Mouse (Mus musculus) kidney, postnatal 10 days (tissue): Measurements from ENCODE around the gene Nacad.
A peak's percentile ranks its signal among the peaks of the same experiment; 100 is the strongest.
"Not testable (repeated sequence)": the region's sequence is repeated elsewhere in the genome, so short reads cannot be mapped to it uniquely, and the experiment has no call there.

Experiments
- DNase-seq: peaks from one replicate; pipeline ENCODE4 v3.0.0; 2021; ENCODE audit warnings: mixed read lengths

Nacad gene

GRCm38 (mm10) chr11:6605491-6606399, at the start of gene Nacad:
Gene Nacad, minus strand, starts transcription at chr11:6606053.
- peak; percentile 55 for DNase-seq

GRCm38 (mm10) chr11:6654903-6655302, 49.0 kb upstream of the Nacad start:
- peak; percentile 91 for DNase-seq

GRCm38 (mm10) chr11:6652978-6653377, 47.1 kb upstream of the Nacad start:
- DNase-seq = not testable (repeated sequence)

- no peak for DNase-seq
These were observed 44.7 kb upstream of the Nacad start for GRCm38 (mm10) chr11:6650519-6650918.

- DNase-seq = no peak
These were observed 42.2 kb upstream of the Nacad start for GRCm38 (mm10) chr11:6647831-6648724.

GRCm38 (mm10) chr11:6644566-6644965, 38.7 kb upstream of the Nacad start:
- DNase-seq = no peak

- no peak for DNase-seq
These were observed 33.2 kb upstream of the Nacad start for GRCm38 (mm10) chr11:6639072-6639471.

- DNase-seq = no peak
These were observed 32.7 kb upstream of the Nacad start, which contains the start of gene Wap for GRCm38 (mm10) chr11:6638537-6638936. Gene Wap, minus strand, starts transcription at chr11:6638637.

GRCm38 (mm10) chr11:6636150-6636549, 30.3 kb upstream of the Nacad start:
- no peak for DNase-seq

- no peak for DNase-seq
These were observed 23.8 kb upstream of the Nacad start for GRCm38 (mm10) chr11:6629655-6630054.

- peak; percentile 71 for DNase-seq
These were observed 22.7 kb upstream of the Nacad start for GRCm38 (mm10) chr11:6628568-6628967.

- no peak for DNase-seq
These were observed 21.9 kb upstream of the Nacad start for GRCm38 (mm10) chr11:6627731-6628130.

GRCm38 (mm10) chr11:6626388-6626772, 20.5 kb upstream of the Nacad start:
- no peak for DNase-seq

- peak; percentile 97 for DNase-seq
These were observed 19.9 kb upstream of the Nacad start, which contains the start of gene Tbrg4 for GRCm38 (mm10) chr11:6625478-6626387. Gene Tbrg4, minus strand, starts transcription at chr11:6626067.

- no peak for DNase-seq
These were observed 18.9 kb upstream of the Nacad start for GRCm38 (mm10) chr11:6624619-6625382.

GRCm38 (mm10) chr11:6623704-6624103, 17.9 kb upstream of the Nacad start:
- no peak for DNase-seq

- no peak for DNase-seq
These were observed 9.7 kb upstream of the Nacad start for GRCm38 (mm10) chr11:6615250-6616205.

GRCm38 (mm10) chr11:6605021-6605481, 802 bp downstream of the Nacad start:
- no peak for DNase-seq

- no peak for DNase-seq
These were observed 1.3 kb downstream of the Nacad start for GRCm38 (mm10) chr11:6604604-6604936.

GRCm38 (mm10) chr11:6603887-6604603, 1.8 kb downstream of the Nacad start:
- peak; percentile 69 for DNase-seq
